In genomic region chr1:80213146-80213545, GRCm38 (mm10) we compare ENCODE assay signal across 9 mouse cellular contexts. TPM values are rescaled to one million over a fixed set of nuclear protein-coding genes. Genes with fewer than 3 reads are reported as not detected.
DNase-seq lines count a peak whose midpoint lies in the region; ATAC-seq lines count a peak whose summit lies in the region.
"Had no signal": no experiment of that assay in that cellular context is flagged by ENCODE, and none has a peak within 500 bp of the region (broad histone marks: within the 10 kb centered on the region; RNA-seq: fewer than 3 reads in every experiment).

No protein-coding gene starts in this region.

- H3K9me3 ChIP-seq in hindbrain, embryonic 12.5 days (replicated peaks), result no peaks in the 10 kb centered on the region
- H3K9me3 ChIP-seq in hindbrain, embryonic 10.5 days, result no peaks in the 10 kb centered on the region
- H3K9me3 ChIP-seq in lung, embryonic 15.5 days, result no peaks in the 10 kb centered on the region
- H3K9me3 ChIP-seq: midbrain, embryonic 12.5 days had no signal

- WGBS in hindbrain, embryonic 12.5 days, result 92% methylated on average over 10 of the region's 10 CpGs
- WGBS in hindbrain, embryonic 10.5 days, result 89% methylated on average over 10 of the region's 10 CpGs
- 80% methylated on average over 10 of the region's 10 CpGs for WGBS in lung, embryonic 15.5 days

- H3K4me2 ChIP-seq in hindbrain, embryonic 12.5 days (replicated peaks), result 0 out of 2 replicates have a peak overlapping the region, but pooled peaks have one; percentile 8
- H3K4me2 ChIP-seq in lung, embryonic 15.5 days, result peak overlapping the region; percentile 28
- H3K4me2 ChIP-seq: midbrain, embryonic 12.5 days had no signal

- H3K27me3 ChIP-seq in hindbrain, embryonic 12.5 days, result no peaks in the 10 kb centered on the region
- H3K27me3 ChIP-seq in hindbrain, embryonic 10.5 days (ENCODE audit: insufficient read depth, poor library complexity, severe bottlenecking), result no peaks in the 10 kb centered on the region
- H3K27me3 ChIP-seq in lung, embryonic 15.5 days, result no peaks in the 10 kb centered on the region
- H3K27me3 ChIP-seq: midbrain, embryonic 12.5 days had no signal

- H3K4me3 ChIP-seq in hindbrain, embryonic 12.5 days, result no peak overlapping the region
- no peak overlapping the region for H3K4me3 ChIP-seq in hindbrain, embryonic 10.5 days
- H3K4me3 ChIP-seq in brown adipose tissue, adult 24 weeks (ENCODE audit: insufficient read depth, low read depth, low read length), result peak overlapping the region; percentile 58
- H3K4me3 ChIP-seq in lung, embryonic 15.5 days, result peak overlapping the region; percentile 29
- H3K4me3 ChIP-seq: midbrain, embryonic 12.5 days had no signal

- H3K9ac ChIP-seq in hindbrain, embryonic 12.5 days, result no peak overlapping the region
- H3K9ac ChIP-seq in lung, embryonic 15.5 days, result no peak overlapping the region
- H3K9ac ChIP-seq: midbrain, embryonic 12.5 days had no signal

- no peaks in the 10 kb centered on the region for H3K36me3 ChIP-seq in hindbrain, embryonic 12.5 days
- no peaks in the 10 kb centered on the region for H3K36me3 ChIP-seq in hindbrain, embryonic 10.5 days
- no peaks in the 10 kb centered on the region for H3K36me3 ChIP-seq in lung, embryonic 15.5 days
- H3K36me3 ChIP-seq: midbrain, embryonic 12.5 days had no signal

- no peak for ATAC-seq in hindbrain, embryonic 12.5 days (ENCODE audit: low FRiP score)
- no peak for ATAC-seq in lung, embryonic 15.5 days (ENCODE audit: borderline replicate concordance, extremely low read depth, low FRiP score, low TSS enrichment)

- no peaks in the 10 kb centered on the region for H3K4me1 ChIP-seq in hindbrain, embryonic 12.5 days
- 0 out of 2 replicates have a peak, but pooled peaks cover 2% of the 10 kb centered on the region for H3K4me1 ChIP-seq in hindbrain, embryonic 10.5 days (replicated peaks)
- H3K4me1 ChIP-seq in brown adipose tissue, adult 24 weeks (ENCODE audit: control insufficient read depth, insufficient read depth, insufficient read length, low read length), result peaks cover 5% of the 10 kb centered on the region; the same call in 1 of the 2 replicates
- H3K4me1 ChIP-seq in lung, embryonic 15.5 days, result peaks cover 5% of the 10 kb centered on the region; the same call in 1 of the 2 replicates
- H3K4me1 ChIP-seq: midbrain, embryonic 12.5 days had no signal

- H3K27ac ChIP-seq in hindbrain, embryonic 12.5 days, result no peak overlapping the region
- no peak overlapping the region; the same call in 1 of the 2 replicates for H3K27ac ChIP-seq in hindbrain, embryonic 10.5 days
- peak overlapping the region; percentile 35; the same call in 1 of the 2 replicates for H3K27ac ChIP-seq in brown adipose tissue, adult 24 weeks (replicated peaks; ENCODE audit: low read depth, low read length)
- H3K27ac ChIP-seq in lung, embryonic 15.5 days, result peak overlapping the region; percentile 58
- H3K27ac ChIP-seq: midbrain, embryonic 12.5 days had no signal

- DNase-seq in hindbrain, embryonic 10.5 days (ENCODE audit: low spot score), result no peak
- peak; percentile 22 for DNase-seq in MN1 (ENCODE audit: low spot score)
- no peak for DNase-seq in adrenal gland, postnatal 10 days
- DNase-seq in spleen, postnatal 36 days (ENCODE audit: low spot score in 2 of 2), result no peak

RNA-seq across cellular contexts. Expression of gene Fam124b, which starts 5.1 kb away (rescaled TPM):
- polyA plus RNA-seq in hindbrain, embryonic 12.5 days (2016; fragmentation: Nextera tagmentation; extraction: Ambion mirVana), result 0.67 and 0.89 TPM in 2 replicates
- 0.17 and 0.27 TPM in 2 replicates for polyA plus RNA-seq in hindbrain, embryonic 10.5 days (2016; fragmentation: Nextera tagmentation; extraction: Ambion mirVana)
- not detected in 2 replicates for polyA plus RNA-seq in brown adipose tissue, adult 24 weeks (2012; ENCODE audit: insufficient read depth, insufficient read length, missing spikeins)
- polyA plus RNA-seq in lung, embryonic 15.5 days (2015; fragmentation: Nextera tagmentation; extraction: Ambion mirVana), result 2.9 and 3.3 TPM in 2 replicates
- total RNA-seq in adrenal gland, postnatal 10 days (2021), result 1 to 10 TPM; 1.7 to 3.5 TPM
- polyA plus RNA-seq: frontal cortex, adult 2 months had no signal

Comparison
In these comparisons a context has a peak if more than half of its experiments do, and no peak if none do; other contexts are left out.
1. H3K27ac ChIP-seq: peak in brown adipose tissue, adult 24 weeks (single experiment) and lung, embryonic 15.5 days (single experiment); none in hindbrain, embryonic 12.5 days (single experiment) and hindbrain, embryonic 10.5 days (single experiment).
2. H3K4me3 ChIP-seq: peak in brown adipose tissue, adult 24 weeks (single experiment) and lung, embryonic 15.5 days (single experiment); none in hindbrain, embryonic 12.5 days (single experiment) and hindbrain, embryonic 10.5 days (single experiment).